Mouse (Mus musculus): ENCODE results near the gene Uxs1.

The Uxs1 gene

DNA sequence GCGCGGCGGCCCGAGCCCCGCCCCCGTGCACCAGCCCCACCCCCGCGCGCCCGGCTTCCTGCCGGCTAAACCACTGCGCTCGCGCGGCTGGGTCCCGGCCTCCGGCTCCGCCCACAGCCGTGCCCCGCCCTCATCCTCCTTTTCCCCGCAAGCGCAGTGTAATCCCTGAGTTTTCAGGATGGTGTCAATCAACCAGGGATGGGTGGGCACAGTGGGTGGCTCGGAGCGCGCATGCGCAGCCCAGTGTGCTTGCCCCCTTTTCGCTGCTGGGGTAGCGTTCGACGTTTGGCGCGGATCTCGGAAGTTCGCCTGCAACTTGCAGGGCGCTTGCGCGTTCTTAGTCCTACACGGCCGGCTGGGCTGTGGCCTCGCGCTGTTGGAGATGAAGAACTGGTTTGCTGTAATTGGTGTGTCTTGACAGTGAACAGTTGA is at the start of gene Uxs1:
Gene Uxs1, minus strand, starts transcription at position 38 of the 432 bp plus-strand sequence.
- peak; percentile 99 for DNase-seq

GRCm38 (mm10) chr1:43877233-43877632 is 49.6 kb upstream of the Uxs1 start:
- peak; percentile 67 for DNase-seq

DNA sequence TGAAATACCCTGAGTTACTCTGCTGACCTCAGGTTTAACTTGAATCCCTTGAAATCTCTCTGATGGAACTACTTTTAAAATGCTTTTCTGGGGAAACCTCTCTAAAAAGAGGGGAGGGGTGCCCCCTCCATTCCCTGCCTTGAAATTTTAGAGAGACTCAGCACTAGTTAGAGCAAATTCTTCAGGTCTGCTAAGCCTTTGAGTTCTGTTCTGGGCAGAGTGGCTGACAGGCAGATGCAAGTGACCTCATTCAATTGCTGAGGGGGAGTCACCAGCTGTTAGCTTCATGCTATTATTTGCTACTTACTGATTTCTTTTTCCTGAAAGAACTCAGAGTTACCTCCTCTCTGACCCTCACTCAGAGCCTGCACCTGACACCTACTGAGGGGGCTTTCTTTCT is 43.5 kb upstream of the Uxs1 start:
- no peak for DNase-seq

DNA sequence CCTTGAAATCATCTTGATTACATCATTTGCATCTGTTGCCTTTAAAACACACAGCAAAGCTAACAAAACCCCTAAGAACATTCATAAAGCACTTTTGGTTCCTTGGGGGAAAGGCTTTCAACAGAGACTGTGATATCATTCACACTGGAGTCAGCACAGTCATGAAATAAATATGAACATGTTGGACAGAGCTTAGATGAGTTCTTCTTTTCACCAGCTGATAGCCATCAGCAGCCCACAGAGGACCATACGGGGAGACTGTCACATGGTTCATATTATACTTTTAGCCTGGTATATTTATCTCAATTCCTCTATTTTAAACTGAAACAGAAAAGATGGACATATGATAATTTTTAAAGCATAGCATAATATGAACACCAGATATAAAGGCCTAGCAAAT is 40.9 kb upstream of the Uxs1 start:
- DNase-seq = no peak

GRCm38 (mm10) chr1:43864758-43865157 is 37.2 kb upstream of the Uxs1 start:
- DNase-seq = no peak

DNA sequence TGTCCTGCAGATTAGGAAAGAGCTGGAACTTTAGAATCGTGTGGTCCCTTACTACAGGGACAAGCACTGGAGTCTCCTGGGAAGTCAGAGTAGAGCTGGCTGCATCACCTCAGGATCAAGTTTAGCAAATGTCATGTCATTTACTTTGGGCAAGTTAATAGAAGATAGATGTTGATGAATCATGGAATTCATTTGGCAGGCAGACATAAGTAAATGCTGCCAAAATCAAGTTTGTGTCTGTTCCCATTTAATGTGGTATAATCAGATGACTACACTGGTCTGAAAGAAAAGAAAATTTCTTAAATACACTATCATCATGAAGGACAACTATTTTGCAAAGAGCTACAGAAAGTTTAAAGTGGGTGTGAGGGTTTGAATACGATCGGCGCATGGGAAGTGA is 35.0 kb upstream of the Uxs1 start:
- no peak for DNase-seq

DNA sequence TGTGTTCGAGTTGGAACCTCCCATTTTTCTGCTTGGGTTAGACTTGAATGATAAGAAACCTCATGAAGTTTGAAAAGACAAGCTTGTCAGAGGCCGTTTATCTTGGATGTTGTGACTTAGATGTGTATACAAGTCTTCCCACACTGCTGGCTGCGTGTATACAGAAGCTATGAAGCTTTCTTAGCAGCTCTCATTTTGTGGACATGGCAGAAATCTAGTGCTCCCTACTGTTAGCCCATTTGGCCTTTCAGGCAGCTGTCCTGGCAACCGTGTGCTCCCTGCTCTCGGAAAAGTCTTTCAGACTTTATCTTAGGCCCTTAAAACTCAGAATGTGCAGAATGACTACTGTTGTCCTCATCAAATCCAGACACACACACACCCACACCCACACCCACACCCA is 31.4 kb upstream of the Uxs1 start:
- no peak for DNase-seq

DNA sequence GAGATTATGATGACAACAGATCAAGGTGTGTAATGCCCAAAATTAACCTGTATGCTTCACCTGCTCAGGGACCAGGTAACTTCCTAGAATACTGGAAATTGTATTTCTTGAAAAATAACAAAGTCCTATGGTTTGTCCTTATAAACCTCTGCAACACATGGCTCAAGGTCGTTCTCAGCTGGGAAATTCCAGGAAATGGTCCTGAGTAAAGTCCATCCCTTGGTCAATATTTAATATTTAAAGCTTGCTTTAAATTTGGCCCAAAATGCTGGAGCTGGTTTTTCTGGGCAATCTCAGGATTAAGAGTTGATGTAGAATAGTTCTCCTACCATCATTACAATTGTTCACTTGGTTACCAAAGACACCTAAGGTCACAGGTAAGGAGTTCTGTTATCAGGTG is 30.1 kb upstream of the Uxs1 start:
- DNase-seq = no peak

- no peak for DNase-seq
Measured at GRCm38 (mm10) chr1:43855591-43855990, 28.0 kb upstream of the Uxs1 start.

DNA sequence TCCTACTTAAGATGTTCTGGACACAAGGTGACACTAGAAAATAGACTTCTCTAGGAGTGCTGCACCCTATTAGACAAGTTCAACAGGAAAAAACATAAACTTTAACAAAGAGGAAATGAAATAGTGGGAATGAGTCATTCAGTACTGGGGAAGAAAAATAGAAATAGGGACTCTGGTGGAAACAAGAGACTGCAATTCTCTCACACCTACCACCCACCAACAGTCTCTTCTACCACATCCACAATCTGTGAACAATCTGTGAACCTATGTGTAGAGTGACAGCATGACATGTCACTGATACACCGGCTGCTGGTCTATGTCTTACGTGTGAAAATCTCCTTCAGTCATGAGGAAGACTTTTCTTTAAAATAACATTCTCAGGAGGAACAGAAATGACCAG is 15.8 kb upstream of the Uxs1 start:
- no peak for DNase-seq

DNA sequence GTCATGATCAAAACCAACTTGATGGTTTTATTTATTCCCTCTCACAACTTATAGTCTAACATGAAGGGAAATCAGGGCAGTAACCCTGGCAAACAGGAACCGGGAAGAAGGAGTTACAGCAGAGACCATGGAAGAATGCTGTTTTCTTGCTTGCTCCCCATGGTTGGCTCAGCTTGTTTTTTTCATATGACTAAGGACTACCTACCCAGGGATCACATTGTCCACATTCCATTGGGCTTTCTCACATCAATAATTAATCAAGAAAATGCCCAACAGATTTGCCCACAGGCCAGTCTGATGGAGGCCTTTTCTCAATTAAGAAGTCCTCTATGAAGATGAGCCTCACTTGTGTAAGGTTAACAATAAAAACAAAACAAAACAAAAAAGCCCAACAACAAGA is 9.6 kb upstream of the Uxs1 start:
- no peak for DNase-seq

- DNase-seq = no peak
Measured at GRCm38 (mm10) chr1:43830096-43830495, 2.5 kb upstream of the Uxs1 start.

DNA sequence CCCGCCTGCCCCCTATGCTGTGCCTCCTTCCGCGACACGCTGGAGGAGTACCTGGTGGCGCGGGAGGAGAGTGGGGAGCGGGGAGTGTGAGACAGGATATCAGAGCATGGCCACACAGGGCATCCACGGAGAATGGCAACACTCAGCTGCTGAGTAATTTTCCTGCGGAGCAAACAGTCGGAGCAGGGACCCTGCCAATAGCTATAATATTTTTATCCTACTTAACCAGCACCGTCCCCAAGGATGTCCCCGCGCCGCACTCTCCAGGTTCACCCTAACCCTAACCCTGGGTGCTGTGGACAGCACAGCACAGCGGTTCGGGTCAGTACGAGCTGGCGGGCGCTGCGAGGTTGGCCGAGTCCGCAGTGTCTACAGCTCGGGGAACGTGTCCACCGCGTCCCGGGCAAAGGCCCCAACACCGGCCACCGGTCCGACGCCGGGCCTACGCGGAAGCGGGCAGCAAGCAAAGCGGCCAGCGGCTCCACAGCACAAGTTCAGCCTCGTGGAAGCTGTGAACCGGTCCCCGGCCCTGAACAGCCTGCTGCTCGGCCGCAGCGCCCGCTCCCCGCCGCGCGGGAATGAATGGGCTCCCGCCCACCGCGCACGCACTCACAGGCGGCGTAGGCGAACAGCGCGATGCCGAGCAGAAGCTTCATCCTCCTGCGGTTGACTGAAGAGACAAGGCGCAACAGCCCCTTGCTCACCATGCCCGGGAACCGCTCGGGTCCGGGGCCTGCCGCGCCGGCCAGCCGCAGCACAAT is 418 bp downstream of the Uxs1 start:
- DNase-seq = no peak

DNA sequence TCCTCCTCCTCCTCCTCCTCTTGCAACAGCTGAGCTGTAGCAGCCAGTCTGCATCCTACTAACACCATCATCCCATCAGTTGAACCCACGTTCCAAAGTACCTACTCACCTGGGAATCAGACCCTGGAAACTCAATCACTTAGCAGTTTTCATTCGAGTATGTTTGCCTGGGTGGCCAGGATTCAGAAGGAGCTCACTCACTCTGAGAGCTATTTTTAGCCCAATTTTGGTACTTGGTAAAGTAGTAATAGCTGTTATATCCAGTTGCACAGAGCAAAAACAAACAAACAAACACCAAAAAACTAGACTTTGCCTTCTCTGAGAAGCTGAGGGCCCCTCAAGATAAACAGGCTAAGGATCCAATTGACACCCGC is 985 bp downstream of the Uxs1 start:
- no peak for DNase-seq

DNA sequence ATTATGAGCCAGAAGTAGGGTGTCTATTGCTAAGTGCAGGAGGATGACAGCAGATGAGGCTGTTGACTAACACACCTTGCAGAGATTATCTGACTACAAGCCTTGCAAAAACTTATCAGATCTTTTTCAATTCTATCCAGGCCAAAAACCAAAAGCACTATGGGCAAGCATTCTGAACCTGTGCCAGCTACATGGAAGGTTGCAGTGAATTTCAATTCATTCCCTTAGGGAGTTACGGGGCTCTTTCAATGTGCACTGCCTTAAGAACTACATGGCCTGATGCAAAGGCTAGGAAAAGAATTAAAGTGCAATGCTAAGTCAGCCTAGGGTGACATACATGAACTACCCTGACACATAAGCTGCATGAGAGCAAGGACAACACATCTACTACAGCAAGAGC is 4.2 kb downstream of the Uxs1 start:
- no peak for DNase-seq

DNA sequence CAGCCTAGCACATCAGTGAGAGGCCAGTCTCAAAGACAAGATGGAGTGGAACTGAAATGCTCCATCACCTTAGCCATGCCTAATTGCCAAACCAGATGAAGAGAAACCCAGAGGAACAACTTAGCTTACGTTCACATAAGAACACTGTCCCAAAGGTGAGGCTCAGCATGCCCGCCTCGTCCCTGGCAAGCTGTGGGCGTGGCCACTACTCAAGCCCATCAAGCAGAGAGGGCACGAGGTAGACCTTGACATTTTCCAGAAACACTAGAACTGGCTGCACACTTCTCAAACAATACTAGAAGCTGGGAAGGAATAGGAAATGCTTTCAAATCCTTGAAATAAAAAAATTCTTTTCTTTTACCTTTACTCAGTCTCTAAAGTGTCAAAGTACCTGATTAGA is 5.0 kb downstream of the Uxs1 start:
- no peak for DNase-seq

- DNase-seq = no peak
Measured at GRCm38 (mm10) chr1:43821804-43822203, 5.8 kb downstream of the Uxs1 start.

- DNase-seq = no peak
Measured at GRCm38 (mm10) chr1:43820571-43820970, 7.0 kb downstream of the Uxs1 start.

- DNase-seq = no peak
Measured at GRCm38 (mm10) chr1:43819091-43819490, 8.5 kb downstream of the Uxs1 start.

DNA sequence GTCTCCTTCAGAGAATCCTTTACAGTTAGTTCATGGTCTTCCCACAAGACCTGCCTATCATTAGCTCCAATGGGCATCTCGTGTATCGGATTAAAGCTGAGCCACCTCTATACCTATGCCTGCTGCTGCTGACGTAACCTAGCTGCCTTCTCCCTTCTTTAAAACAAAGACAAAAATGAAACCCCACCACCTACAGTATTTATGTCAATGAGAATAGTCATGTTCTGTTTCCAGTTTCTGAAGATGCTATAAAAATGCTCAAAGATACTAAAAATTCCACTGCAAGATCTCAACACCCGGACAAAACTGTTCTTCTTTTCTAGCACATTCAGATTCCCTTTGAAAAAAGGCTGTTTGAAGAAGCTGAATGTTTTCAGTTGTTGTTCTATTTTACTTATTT is 9.2 kb downstream of the Uxs1 start:
- DNase-seq = no peak

GRCm38 (mm10) chr1:43811764-43812163 is 15.8 kb downstream of the Uxs1 start:
- no peak for DNase-seq

DNA sequence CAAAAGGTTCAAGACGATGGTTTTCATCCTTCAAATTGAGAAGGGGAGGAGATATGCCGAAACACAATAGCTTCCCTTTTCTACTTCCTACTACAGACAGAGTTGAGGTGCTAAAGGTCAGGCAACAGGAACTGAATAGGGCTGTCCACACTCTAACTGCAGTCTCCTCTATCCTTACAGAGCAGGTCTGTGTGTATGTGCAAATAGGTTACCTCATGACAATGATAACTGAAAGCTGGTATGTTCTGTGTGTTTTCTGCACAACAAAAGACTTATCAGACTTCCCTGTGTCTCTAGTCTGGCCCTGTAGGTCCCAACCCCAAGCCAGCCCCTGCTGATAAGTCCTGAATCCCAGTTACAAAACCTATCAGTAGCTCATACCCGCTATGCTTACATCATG is 16.5 kb downstream of the Uxs1 start:
- DNase-seq = no peak

- DNase-seq = no peak
Measured at GRCm38 (mm10) chr1:43809351-43809750, 18.2 kb downstream of the Uxs1 start.

DNA sequence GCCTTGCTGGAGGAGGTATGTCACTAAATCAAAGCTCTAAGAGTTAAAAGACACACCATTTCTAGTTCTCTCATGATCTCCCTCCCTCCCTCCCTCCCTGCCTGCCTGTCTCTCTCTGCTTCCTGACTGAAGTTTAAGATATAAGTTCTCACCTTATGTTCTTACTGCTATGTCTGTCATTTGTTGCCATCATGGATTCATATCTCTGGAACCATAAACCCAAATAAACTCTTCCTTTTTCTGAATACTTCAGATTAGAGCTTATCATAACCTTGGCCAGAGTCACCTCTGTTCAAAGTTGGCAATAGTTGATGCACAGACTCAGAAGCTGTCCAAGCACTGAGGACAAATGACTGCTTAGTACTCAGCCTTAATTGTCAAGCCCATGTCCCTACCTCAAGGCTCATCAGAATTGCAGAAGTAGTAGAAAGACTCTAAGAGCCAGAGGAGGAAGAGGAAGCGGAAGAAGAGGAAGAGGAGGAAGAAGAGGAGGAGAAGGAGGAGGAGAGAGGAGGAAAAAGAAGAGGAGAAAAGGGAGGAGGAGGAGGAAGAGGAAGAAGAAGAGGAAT is 23.6 kb downstream of the Uxs1 start:
- DNase-seq = no peak

DNA sequence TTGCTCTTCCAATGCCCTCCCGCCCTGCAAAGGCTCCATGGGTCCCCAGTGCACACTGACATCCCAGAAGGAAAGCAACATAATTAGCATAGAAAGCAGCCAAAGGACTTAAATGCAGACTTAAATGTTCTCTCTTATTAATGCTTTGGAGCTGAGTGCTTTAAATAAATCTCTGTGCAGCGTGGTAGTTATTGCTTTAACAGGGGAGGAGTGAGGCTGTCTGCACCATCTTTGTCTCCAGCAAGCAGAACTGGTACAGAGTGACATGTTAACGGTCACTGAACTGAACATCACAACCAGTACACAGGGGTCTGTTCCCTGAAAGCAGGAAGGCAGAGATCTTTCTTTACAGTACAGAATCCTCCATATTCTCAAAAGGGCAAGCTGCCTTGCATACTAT is 29.6 kb downstream of the Uxs1 start:
- no peak for DNase-seq
